Mouse (Mus musculus): ENCODE measurements around the gene Fbxo33.
A peak's percentile ranks its signal among the peaks of the same experiment; 100 is the strongest.
"Not testable (repeated sequence)": the region's sequence is repeated elsewhere in the genome, so short reads cannot be mapped to it uniquely, and the experiment has no call there.

The Fbxo33 gene

GRCm38 (mm10) chr12:59219325-59220225, at the start of gene Fbxo33:
TSS of gene Fbxo33 (minus strand) at chr12:59219725.
- peak; percentile 96 for DNase-seq (ENCODE audit: low spot score)

GRCm38 (mm10) chr12:59265942-59266231, 46.4 kb upstream of the Fbxo33 start:
- DNase-seq (ENCODE audit: low spot score): no peak

GRCm38 (mm10) chr12:59265207-59265941, 45.8 kb upstream of the Fbxo33 start:
- DNase-seq (ENCODE audit: low spot score): peak; percentile 80

- DNase-seq (ENCODE audit: low spot score): no peak
These were observed 43.3 kb upstream of the Fbxo33 start for GRCm38 (mm10) chr12:59262841-59263240.

GRCm38 (mm10) chr12:59260798-59261197, 41.3 kb upstream of the Fbxo33 start:
- DNase-seq (ENCODE audit: low spot score): no peak

GRCm38 (mm10) chr12:59260362-59260761, 40.8 kb upstream of the Fbxo33 start:
- DNase-seq (ENCODE audit: low spot score): peak; percentile 5

- DNase-seq (ENCODE audit: low spot score): no peak
These were observed 39.5 kb upstream of the Fbxo33 start for GRCm38 (mm10) chr12:59259015-59259414.

GRCm38 (mm10) chr12:59250259-59250827, 30.8 kb upstream of the Fbxo33 start:
- no peak for DNase-seq (ENCODE audit: low spot score)

GRCm38 (mm10) chr12:59248969-59249368, 29.4 kb upstream of the Fbxo33 start:
- no peak for DNase-seq (ENCODE audit: low spot score)

- DNase-seq (ENCODE audit: low spot score): not testable (repeated sequence)
These were observed 21.5 kb upstream of the Fbxo33 start for GRCm38 (mm10) chr12:59241031-59241430.

- no peak for DNase-seq (ENCODE audit: low spot score)
These were observed 18.9 kb upstream of the Fbxo33 start for GRCm38 (mm10) chr12:59238434-59238833.

GRCm38 (mm10) chr12:59228401-59228800, 8.9 kb upstream of the Fbxo33 start:
- no peak for DNase-seq (ENCODE audit: low spot score)

- peak; percentile 29 for DNase-seq (ENCODE audit: low spot score)
These were observed 744 bp downstream of the Fbxo33 start for GRCm38 (mm10) chr12:59218640-59219321.

GRCm38 (mm10) chr12:59217331-59217730, 2.2 kb downstream of the Fbxo33 start:
- no peak for DNase-seq (ENCODE audit: low spot score)

GRCm38 (mm10) chr12:59216676-59217266, 2.8 kb downstream of the Fbxo33 start:
- no peak for DNase-seq (ENCODE audit: low spot score)

- no peak for DNase-seq (ENCODE audit: low spot score)
These were observed 3.3 kb downstream of the Fbxo33 start for GRCm38 (mm10) chr12:59216176-59216575.

GRCm38 (mm10) chr12:59207814-59208213, 11.7 kb downstream of the Fbxo33 start:
- DNase-seq (ENCODE audit: low spot score): no peak

GRCm38 (mm10) chr12:59207000-59207390, 12.5 kb downstream of the Fbxo33 start:
- DNase-seq (ENCODE audit: low spot score): no peak

- no peak for DNase-seq (ENCODE audit: low spot score)
These were observed 13.1 kb downstream of the Fbxo33 start for GRCm38 (mm10) chr12:59206208-59206999.

GRCm38 (mm10) chr12:59205571-59205970, 14.0 kb downstream of the Fbxo33 start:
- no peak for DNase-seq (ENCODE audit: low spot score)

- no peak for DNase-seq (ENCODE audit: low spot score)
These were observed 20.2 kb downstream of the Fbxo33 start for GRCm38 (mm10) chr12:59199361-59199760.

Data from embryo, embryonic 10.5 days (tissue).